Mouse (Mus musculus): Measurements from ENCODE around the gene Olfr1511. TPM values are rescaled to one million over a fixed set of nuclear protein-coding genes. Genes with fewer than 3 reads are reported as not detected.
A peak's percentile ranks its signal among the peaks of the same experiment; 100 is the strongest.

Gene Olfr1511
- total RNA-seq (2017): not detected in 2 replicates

GRCm38 (mm10) chr14:52397279-52397678, at the start of gene Olfr1511:
Olfr1511 (minus strand) TSS chr14:52397379.
- no peak for ATAC-seq (replicated peaks; ENCODE audit: low read depth, poor library complexity, severe bottlenecking)

- ATAC-seq (replicated peaks; ENCODE audit: low read depth, poor library complexity, severe bottlenecking): no peak
Observed at GRCm38 (mm10) chr14:52442690-52443089, 45.5 kb upstream of the Olfr1511 start, which contains the start of gene Olfr1509. Olfr1509 (plus strand) TSS chr14:52442990.

GRCm38 (mm10) chr14:52427686-52428085, 30.5 kb upstream of the Olfr1511 start:
- no peak for ATAC-seq (replicated peaks; ENCODE audit: low read depth, poor library complexity, severe bottlenecking)

- ATAC-seq (replicated peaks; ENCODE audit: low read depth, poor library complexity, severe bottlenecking): no peak
Observed at GRCm38 (mm10) chr14:52414273-52414672, 17.1 kb upstream of the Olfr1511 start, which contains the start of gene Olfr1510. Olfr1510 (minus strand) TSS chr14:52414373.

GRCm38 (mm10) chr14:52410142-52410919, 13.2 kb upstream of the Olfr1511 start:
- ATAC-seq (replicated peaks; ENCODE audit: low read depth, poor library complexity, severe bottlenecking): peak; percentile 97

GRCm38 (mm10) chr14:52390084-52390848, 6.9 kb downstream of the Olfr1511 start:
- ATAC-seq (replicated peaks; ENCODE audit: low read depth, poor library complexity, severe bottlenecking): peak; percentile 86

GRCm38 (mm10) chr14:52379068-52379467, 18.1 kb downstream of the Olfr1511 start, which contains the start of gene Olfr1512:
Olfr1512 (minus strand) TSS chr14:52379168.
- no peak for ATAC-seq (replicated peaks; ENCODE audit: low read depth, poor library complexity, severe bottlenecking)

- no peak for ATAC-seq (replicated peaks; ENCODE audit: low read depth, poor library complexity, severe bottlenecking)
Observed at GRCm38 (mm10) chr14:52368741-52369140, 28.4 kb downstream of the Olfr1511 start.

GRCm38 (mm10) chr14:52356308-52356707, 40.9 kb downstream of the Olfr1511 start, which contains the start of gene Olfr1513:
Olfr1513 (minus strand) TSS chr14:52356408.
- no peak for ATAC-seq (replicated peaks; ENCODE audit: low read depth, poor library complexity, severe bottlenecking)

Other genes starting within 250 kb of the Olfr1511 start
- gene Supt16, start 200.0 kb downstream of the Olfr1511 start, total RNA-seq (2017): 251 and 267 TPM in 2 replicates
- gene Chd8, start 139.6 kb downstream of the Olfr1511 start, total RNA-seq (2017): 78.3 and 103 TPM in 2 replicates
- gene Tox4, start 118.2 kb downstream of the Olfr1511 start, total RNA-seq (2017): 42.2 and 42.7 TPM in 2 replicates
- gene Rab2b, start 117.8 kb downstream of the Olfr1511 start, total RNA-seq (2017): 9.9 and 11.4 TPM in 2 replicates
- 48.5 and 64.8 TPM in 2 replicates for gene Mettl3, start 92.3 kb downstream of the Olfr1511 start, total RNA-seq (2017)
- gene Sall2, start 68.6 kb downstream of the Olfr1511 start, total RNA-seq (2017): 2.6 and 3.3 TPM in 2 replicates
- not detected in 2 replicates for gene Olfr1513, start 41.0 kb downstream of the Olfr1511 start, total RNA-seq (2017)
- gene Olfr1512, start 18.2 kb downstream of the Olfr1511 start, total RNA-seq (2017): not detected in 2 replicates
- gene Olfr1510, start 17.0 kb upstream of the Olfr1511 start, total RNA-seq (2017): not detected in 2 replicates
- gene Olfr1509, start 45.6 kb upstream of the Olfr1511 start, total RNA-seq (2017): not detected in 2 replicates
- not detected in 2 replicates for gene Olfr1508, start 70.1 kb upstream of the Olfr1511 start, total RNA-seq (2017)
- gene Olfr1507, start 98.4 kb upstream of the Olfr1511 start, total RNA-seq (2017): not detected in 2 replicates